In genomic region chr15:13001549-13001948, GRCm38 (mm10) we compare ENCODE assay signal across 27 mouse cellular contexts.
A peak's percentile ranks its signal among the peaks of the same experiment; 100 is the strongest.
DNase-seq lines count a peak whose midpoint lies in the region; ATAC-seq and TF ChIP-seq lines count a peak whose summit lies in the region.
"Had no signal": no experiment of that assay in that cellular context is flagged by ENCODE, and none has a peak within 500 bp of the region (broad histone marks: within the 10 kb centered on the region; RNA-seq: fewer than 3 reads in every experiment).

No protein-coding gene starts in this region.

- no peaks in the 10 kb centered on the region for H3K27me3 ChIP-seq in kidney, postnatal 0 days (ENCODE audit: insufficient read depth, low read length)
- H3K27me3 ChIP-seq: embryonic facial prominence, embryonic 15.5 days; forebrain, embryonic 13.5 days; hindbrain, embryonic 12.5 days; liver, embryonic 15.5 days; midbrain, embryonic 15.5 days had no signal

- 43% methylated on average over 7 of the region's 7 CpGs for WGBS in kidney, postnatal 0 days

- peak; percentile 12; the same call in 1 of the 2 replicates for TF ChIP-seq CTCF in kidney, postnatal 0 days (IDR thresholded peaks at IDR 0.05; ENCODE audit: low read depth)

- H3K36me3 ChIP-seq in kidney, postnatal 0 days (ENCODE audit: insufficient read depth, low read length), result no peaks in the 10 kb centered on the region
- H3K36me3 ChIP-seq: embryonic facial prominence, embryonic 15.5 days; G1E; hindbrain, embryonic 12.5 days; liver, embryonic 15.5 days; midbrain, embryonic 10.5 days; midbrain, embryonic 15.5 days had no signal

- no peak overlapping the region for H3K4me2 ChIP-seq in kidney, postnatal 0 days (ENCODE audit: low read length)
- H3K4me2 ChIP-seq: embryonic facial prominence, embryonic 15.5 days; forebrain, embryonic 13.5 days; hindbrain, embryonic 12.5 days; liver, embryonic 15.5 days; lung, embryonic 14.5 days; midbrain, embryonic 15.5 days had no signal

- H3K27ac ChIP-seq in kidney, postnatal 0 days, result no peak overlapping the region
- H3K27ac ChIP-seq: embryonic facial prominence, embryonic 15.5 days; forebrain, embryonic 13.5 days; gastrocnemius, adult 2 months; hindbrain, embryonic 12.5 days; hindbrain, postnatal 0 days; liver, embryonic 15.5 days; midbrain, embryonic 10.5 days; midbrain, embryonic 15.5 days had no signal

- no peak overlapping the region for H3K9ac ChIP-seq in kidney, postnatal 0 days (ENCODE audit: low read depth, low read length)
- H3K9ac ChIP-seq: embryonic facial prominence, embryonic 15.5 days; forebrain, embryonic 13.5 days; hindbrain, embryonic 12.5 days; liver, embryonic 15.5 days; lung, embryonic 14.5 days; midbrain, embryonic 15.5 days had no signal

- no peak for ATAC-seq in kidney, postnatal 0 days (replicated peaks; ENCODE audit: low FRiP score, low read depth)
- ATAC-seq in megakaryocyte, adult 5-6 weeks (ENCODE audit: poor library complexity, severe bottlenecking), result no peak
- ATAC-seq: forebrain, embryonic 13.5 days; hindbrain, postnatal 0 days; intestine, embryonic 16.5 days; midbrain, embryonic 15.5 days had no signal

- no peaks in the 10 kb centered on the region for H3K9me3 ChIP-seq in kidney, postnatal 0 days (replicated peaks; ENCODE audit: low read length)
- H3K9me3 ChIP-seq: embryonic facial prominence, embryonic 15.5 days; forebrain, embryonic 13.5 days; G1E; hindbrain, embryonic 12.5 days; liver, embryonic 15.5 days; midbrain, embryonic 10.5 days; midbrain, embryonic 15.5 days had no signal

- DNase-seq in kidney, postnatal 0 days (ENCODE audit: low spot score), result no peak
- no peak for DNase-seq in kidney, adult 8-10 months
- DNase-seq in right cerebral cortex, adult 2 months (ENCODE audit: low spot score in 2 of 2), result peak; percentile 15 to 22
- no peak for DNase-seq in right cerebral cortex, postnatal 4 days
- peak; percentile 57 for DNase-seq in brain, adult 2 months (ENCODE audit: low read depth, low spot score)
- DNase-seq in telencephalon, adult 2 months (ENCODE audit: low read depth, low spot score), result peak; percentile 5
- DNase-seq: adrenal gland, postnatal 25 days; cerebellum, adult 18-20 months; cerebellum, postnatal 10 days; gastrocnemius, adult 2 months; heart, postnatal 36 days; kidney, adult 9 months; kidney, postnatal 14 days; layer of hippocampus, adult 9-11 months; lung, embryonic 14.5 days; lung, postnatal 14 days; thymus, postnatal 4 days had no signal

- H3K4me1 ChIP-seq in kidney, postnatal 0 days (replicated peaks; ENCODE audit: insufficient read depth, low read length), result no peaks in the 10 kb centered on the region
- H3K4me1 ChIP-seq: embryonic facial prominence, embryonic 15.5 days; forebrain, embryonic 13.5 days; hindbrain, embryonic 12.5 days; liver, embryonic 15.5 days; midbrain, embryonic 10.5 days; midbrain, embryonic 15.5 days had no signal

- no peak overlapping the region for H3K4me3 ChIP-seq in kidney, postnatal 0 days (replicated peaks; ENCODE audit: low read depth, low read length)
- H3K4me3 ChIP-seq: embryonic facial prominence, embryonic 15.5 days; forebrain, embryonic 13.5 days; gastrocnemius, adult 2 months; hindbrain, embryonic 12.5 days; liver, embryonic 15.5 days; midbrain, embryonic 10.5 days; midbrain, embryonic 15.5 days had no signal

Comparison
In these comparisons a context has a peak if more than half of its experiments do, and no peak if none do; other contexts are left out.
1. DNase-seq: peak in right cerebral cortex, adult 2 months (2 of 2), brain, adult 2 months (single experiment) and telencephalon, adult 2 months (single experiment); none in kidney, postnatal 0 days (single experiment), kidney, adult 8-10 months (0 of 2) and right cerebral cortex, postnatal 4 days (single experiment).